Mouse (Mus musculus) cerebellum, postnatal 10 days (tissue): ENCODE measurements around the gene Cnot2.
"Not testable (repeated sequence)": the region's sequence is repeated elsewhere in the genome, so short reads cannot be mapped to it uniquely, and the experiment has no call there.

Experiments used
- DNase-seq, 2 experiments: peaks; one replicate each; pipeline ENCODE4 v3.0.0; 2021; ENCODE audit warnings: mixed read lengths in 2 of 2

The Cnot2 gene

DNA sequence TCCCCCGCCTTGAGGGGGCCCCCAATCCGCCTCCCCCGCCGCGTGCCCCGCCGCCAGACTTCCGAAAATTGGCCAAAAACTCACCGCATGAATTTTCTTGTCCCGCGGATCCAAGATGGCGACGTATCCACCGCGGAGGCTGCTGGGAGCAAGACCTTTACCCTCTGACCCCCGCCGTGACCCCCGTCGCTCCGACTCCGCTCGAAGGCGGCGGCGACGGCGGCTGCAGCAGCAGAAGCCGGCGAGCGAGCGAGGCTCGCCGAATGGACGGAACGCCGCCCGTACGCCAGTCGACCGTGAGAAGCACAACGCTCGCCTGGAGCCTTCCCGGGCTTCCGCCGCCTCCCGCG is at the start of gene Cnot2:
TSS of gene Cnot2 (minus strand) at position 143 of the 350 bp plus-strand sequence.
- DNase-seq: peak; percentile 99

DNA sequence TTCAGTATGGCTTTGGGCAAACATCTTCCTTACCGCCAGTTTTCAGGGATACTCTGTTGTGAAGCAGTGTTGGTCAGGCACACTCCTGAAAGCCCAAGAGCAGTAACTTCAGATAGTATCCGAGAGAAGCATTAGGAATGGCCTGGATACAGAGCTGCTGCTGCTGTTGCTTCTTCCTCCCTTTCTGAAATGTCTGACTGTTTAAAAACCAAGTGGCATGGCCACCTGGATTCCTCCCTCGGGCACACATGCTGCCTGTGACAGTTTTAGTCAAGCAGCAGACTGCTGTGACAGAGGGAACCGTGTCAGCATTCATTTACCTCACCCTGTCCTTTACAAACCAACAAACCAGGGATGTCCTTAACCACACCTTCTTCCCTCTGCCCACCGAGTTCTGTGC is 47.6 kb upstream of the Cnot2 start:
- DNase-seq: peak in 1 of 2 experiments; percentile 19

DNA sequence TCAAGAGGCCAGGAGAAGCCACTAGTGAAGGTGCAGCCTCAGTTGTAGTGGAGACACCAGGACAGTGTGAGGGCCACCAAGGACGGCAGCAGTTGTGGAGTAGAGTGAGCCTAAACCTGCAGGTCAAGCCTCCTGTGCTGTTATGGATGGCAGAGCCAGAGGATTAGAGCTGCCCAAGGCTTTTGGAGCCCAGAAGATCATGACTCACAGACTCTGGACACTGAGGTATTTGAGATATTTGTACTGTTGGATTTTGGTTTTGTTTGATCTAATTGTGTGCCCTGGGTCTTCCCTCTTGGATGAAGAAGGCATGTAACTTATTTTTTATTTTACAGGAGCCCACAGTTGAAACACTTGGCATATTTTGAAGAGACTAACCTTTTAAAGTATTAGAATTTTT is 44.7 kb upstream of the Cnot2 start:
- no peak for DNase-seq

DNA sequence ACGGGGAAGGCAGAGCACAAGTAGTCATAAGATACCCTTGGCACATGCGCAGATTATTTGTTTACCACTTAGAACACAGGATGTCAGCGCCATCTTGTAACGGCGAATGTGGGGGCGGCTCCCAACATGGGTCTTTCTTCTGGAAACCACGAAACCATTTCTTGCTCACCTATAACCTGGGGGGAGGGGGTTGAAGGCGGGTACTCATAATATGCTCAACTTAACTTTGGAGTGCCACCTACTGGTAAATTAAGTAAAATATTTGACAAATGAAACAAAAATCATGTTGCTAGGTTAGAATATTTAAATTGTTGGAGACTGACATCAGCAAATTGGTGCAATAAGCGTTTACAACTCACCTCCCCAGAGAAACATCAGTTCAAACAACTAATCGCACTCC is 31.9 kb upstream of the Cnot2 start:
- DNase-seq: peak; percentile 52 to 63

DNA sequence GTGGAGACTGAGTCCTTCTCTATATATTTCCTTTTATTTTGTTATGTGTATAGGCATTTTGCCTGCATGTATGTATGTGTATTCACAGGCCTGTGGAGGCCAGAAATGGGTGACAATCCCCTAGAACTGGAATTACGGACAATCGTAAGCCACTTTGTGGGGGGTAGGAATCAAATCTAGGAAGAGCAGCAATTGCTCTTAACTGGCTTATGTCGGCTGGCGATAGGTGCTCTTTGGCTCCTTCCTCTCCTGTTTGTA is 23.5 kb upstream of the Cnot2 start:
- no peak for DNase-seq

DNA sequence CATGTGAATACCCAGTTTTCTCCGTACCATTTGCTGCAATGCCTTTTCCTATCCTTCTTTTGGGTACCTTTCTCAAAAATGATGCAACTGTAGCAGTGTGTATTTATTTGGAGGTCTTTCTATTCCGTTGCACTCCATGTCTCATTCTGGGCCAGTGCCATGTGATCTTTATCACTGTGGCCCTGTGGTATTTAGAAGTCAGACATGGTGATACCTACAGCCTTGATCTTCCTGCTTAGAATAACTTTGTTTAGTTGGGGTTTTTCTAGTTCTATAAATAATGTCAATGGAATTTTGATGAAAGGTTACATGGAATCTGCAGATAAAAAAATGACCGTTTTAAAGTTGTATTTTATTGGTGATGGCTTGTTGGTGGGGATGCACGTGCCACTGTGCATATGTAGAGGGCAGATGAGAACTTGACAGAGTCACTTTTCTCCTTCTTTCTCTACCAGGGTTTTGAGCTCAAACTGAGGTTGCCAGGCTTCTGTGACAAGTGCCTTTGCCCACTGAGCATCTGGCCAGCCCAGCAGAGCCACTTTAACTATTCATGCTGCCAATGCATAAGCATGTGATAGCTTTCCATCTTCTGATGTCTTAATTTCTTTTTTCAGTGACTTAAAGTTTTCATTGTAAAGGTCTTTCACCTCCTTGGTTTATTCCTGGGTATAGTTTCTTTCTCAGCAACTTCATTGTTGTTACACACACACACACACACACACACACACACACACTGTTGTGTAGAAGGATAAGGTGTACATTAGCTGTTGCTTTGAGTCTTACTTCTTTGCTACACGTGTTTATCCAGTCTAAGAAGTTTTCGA is 23.0 kb upstream of the Cnot2 start:
- no peak for DNase-seq

DNA sequence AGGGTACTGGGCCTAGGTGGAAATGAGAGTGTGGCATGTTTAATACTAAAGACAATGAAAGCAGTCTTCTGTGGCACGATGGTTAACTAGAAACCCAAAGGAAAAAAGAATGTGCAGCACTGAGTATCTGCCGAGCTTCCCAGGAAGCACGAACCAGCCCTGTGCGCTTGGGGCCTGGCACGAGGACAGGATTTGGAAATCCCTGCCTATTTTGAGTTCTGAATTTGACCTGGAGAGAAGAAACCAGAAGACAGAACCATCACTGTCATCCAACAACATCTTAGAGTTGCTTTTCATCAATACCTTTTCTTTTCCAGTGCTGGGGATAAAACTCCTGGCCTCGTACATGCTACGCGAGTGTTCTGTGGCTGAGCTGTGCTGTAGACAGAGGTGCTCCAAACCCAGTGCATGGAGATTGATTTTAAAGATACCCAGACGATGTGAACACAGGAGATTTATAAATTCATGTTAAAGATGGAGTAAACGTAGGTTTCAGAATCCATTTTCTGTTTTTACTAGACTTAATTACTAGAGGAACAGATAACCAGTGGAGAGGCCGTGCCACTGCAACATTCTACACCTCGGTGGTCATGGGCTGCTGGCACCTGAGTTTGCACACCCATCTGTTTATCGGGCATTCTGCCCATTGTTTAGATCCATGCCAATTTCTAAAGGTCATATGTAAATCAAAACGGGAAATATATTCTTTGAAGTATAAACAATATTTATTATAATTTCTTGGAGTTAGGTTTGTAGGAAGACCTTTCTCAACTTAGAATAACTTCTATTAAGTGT is 17.9 kb upstream of the Cnot2 start:
- DNase-seq: peak; percentile 88 to 90

DNA sequence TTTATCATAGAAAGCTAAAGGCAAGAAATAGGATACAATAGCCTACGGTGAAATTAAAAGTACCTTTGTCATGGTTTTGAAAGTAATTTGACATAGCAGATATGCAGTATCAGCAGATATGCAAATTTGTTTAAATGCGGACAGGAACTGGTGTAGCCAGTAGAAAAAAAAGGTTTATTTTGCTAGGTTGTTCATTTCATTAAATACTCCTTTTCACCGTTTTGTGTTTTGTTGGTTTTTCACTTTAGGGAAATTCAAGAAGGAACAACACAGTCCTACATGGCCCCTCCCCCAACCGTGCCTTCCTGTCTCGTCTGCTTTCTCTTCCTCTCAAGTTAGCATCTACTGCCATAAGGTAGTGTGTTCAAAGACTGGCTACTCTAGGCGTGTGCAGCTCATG is 1.4 kb upstream of the Cnot2 start:
- DNase-seq: peak; percentile 38 to 56

DNA sequence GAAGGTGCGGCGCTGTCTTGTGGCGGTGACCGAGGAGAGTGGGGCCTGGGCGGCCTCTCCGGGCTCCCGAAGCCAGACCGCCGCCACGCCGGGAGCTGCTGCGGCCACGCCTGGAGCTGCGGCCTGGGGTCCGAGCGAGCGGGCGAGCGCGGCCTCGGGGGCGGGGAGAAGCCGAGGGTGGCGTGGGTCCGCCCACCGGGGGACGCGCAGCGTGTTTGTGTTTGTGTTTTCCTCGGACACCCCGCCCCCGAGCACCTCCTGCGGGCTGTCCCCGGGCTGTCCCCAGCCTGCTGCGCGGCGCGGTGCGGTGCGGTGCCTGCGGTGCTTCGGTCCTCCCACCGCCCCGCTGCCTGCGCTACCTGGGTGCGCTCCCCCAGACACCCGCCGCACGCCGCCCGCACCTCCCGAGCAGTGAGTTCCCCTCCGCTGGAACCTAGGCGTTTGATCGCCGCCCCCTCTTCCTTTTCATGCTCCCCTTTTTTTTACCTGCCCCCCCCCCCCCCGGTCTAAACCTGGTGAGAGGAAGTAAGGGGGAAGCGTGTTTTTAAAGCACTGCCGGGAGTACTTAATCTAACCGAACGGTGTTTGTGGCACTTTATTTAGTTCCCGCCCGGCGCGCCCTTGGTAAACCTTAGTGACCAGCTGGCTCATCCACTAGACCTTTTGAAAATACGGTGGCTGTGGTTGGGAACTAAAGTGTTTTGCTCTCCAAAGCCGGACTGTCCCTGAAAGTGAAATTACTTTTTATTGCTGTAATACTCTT is 589 bp upstream of the Cnot2 start:
- DNase-seq: peak; percentile 60 to 73

DNA sequence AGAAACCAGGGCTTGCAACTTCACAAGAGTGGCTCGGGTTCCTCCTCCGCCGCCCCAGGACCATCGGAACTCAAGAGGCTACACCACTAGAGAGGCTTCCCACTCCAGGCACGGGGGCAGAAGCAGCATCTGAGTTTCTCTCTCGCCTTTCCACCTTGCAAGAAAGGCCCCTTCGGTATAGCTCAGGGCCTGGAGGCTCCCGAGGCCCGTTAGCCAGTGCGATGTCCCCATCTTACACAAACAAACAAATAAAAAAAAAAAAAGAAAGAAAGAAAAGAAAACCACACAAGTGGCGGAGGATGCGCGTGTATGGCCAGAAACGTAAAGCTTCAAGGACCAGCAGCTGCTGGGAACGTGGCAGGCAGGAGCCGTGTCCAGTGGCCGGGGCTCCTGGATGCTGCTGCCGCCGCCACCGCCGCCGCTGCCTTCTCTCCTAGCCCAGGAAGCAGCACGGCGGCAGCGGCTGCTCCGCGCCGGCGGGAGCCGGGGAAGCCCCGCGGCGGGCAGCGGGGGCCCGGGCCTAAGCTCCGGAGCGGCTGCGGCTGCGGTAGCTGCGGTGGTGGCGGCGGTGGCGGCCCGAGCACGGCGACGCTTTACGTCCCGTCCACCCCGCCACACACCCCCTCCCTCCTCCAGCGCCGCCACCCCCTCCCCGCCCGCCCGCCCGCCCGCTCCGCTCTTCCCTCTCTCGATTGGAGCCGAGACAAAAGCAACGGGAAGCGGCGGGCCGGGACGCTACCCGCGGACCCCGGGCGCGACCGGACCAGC is 536 bp downstream of the Cnot2 start:
- DNase-seq: peak; percentile 67 to 81

DNA sequence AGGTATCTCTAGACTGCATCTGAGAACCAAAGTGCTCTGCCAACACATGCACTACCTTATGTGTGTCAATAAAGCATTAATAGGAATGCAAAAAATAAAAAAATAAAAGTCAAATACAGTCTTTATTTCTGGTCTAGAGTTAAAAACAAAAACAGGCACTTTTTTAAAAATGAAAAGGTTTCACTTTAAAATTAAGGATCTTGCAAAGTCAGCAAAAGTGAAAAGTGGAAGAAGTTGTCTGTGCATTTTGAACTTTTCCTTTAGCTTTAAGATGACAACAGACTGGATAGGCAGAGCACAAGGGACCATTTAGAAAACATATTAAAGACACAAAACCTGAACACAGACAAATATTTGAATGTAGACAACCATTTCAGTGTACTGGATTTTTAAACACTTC is 1.8 kb downstream of the Cnot2 start:
- no peak for DNase-seq

DNA sequence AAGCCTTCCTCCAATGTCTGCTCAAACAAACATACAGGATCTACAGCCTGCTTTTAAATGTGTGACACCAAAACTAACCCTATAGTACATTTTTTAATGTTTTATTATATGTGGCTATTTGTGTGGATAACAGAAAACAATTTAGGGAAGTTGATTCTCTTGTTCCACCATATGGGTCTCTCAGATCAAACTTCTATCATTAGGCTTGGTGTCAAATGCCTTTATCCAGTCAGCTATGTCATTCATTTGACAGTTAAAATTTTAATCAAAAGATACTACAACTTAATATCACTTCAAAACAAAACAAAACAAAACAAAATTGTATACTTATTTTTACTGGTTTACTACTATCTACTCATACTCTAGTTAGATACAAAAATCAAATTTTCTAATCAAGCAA is 2.9 kb downstream of the Cnot2 start:
- DNase-seq: no peak

DNA sequence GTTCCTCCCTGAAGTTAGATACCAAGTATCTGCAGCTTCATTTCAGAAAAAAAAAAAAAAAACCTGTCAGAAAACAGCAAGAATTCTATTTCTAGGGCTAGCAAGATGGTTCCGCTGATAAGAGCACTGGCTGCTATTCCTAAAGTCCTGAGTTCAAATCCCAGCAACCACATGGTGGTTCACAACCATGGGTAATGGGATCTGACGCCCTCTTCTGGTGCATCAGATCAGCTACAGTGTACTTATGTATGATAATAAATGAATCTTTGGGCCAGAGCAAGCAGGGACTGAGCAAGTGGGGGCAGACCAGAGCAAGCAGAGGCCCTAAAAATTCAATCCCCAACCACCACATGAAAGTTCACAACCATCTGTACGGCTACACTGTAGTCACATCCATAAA is 4.1 kb downstream of the Cnot2 start:
- DNase-seq: no peak

DNA sequence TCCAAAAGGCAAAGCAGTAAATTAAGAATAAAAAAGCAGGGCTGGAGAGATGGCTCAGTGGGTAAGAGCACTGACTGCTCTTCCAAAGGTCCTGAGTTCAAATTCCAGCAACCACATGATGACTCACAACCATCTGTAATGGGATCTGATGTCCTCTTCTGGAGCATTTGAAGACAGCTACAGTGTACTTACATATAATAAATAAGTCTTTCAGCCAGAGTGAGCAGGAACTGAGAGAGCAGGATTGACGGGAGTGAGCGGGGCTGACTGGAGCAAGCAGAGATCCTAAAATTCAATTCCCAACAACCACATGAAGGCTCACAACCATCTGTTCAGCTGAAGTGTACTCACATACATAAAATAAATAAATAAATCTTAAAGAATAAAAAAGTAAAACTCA is 5.2 kb downstream of the Cnot2 start:
- DNase-seq: not testable (repeated sequence)

DNA sequence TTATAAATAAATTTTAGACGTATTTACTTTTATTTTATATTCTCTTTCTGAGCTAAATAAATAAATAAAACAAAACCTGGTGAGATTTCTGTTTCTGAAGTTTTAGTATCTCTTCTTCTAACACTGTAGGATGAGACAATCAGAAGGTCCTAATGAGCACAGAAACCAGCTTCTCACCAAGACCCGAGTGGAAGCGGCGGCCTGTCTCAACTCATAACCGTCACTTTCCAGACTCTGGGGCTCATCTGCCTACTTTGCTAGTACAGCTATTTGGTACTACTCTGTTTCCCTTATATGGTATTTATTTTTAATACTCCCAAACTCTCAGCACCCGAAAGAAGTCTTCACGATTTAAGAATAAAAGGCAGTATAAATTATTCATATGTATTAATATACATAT is 10.8 kb downstream of the Cnot2 start:
- no peak for DNase-seq

DNA sequence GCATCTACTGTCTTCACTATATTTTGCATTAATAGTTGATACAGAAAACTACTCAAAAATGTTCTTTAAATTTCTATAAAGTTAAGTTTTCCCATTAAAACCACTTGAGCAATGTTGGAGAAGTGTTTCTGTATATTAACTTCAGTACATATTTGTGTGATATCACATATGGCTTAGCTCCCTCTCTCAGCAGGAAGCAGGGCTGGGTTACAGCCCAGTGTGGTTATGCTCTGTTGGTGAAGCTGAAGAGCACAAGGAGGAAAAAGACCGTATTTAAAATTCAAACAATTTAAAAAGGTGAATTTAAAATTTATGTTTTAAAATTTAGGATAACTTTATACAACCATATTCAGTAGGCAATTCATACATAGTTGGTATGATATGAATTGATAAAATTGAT is 12.8 kb downstream of the Cnot2 start:
- DNase-seq: peak; percentile 56 to 70

DNA sequence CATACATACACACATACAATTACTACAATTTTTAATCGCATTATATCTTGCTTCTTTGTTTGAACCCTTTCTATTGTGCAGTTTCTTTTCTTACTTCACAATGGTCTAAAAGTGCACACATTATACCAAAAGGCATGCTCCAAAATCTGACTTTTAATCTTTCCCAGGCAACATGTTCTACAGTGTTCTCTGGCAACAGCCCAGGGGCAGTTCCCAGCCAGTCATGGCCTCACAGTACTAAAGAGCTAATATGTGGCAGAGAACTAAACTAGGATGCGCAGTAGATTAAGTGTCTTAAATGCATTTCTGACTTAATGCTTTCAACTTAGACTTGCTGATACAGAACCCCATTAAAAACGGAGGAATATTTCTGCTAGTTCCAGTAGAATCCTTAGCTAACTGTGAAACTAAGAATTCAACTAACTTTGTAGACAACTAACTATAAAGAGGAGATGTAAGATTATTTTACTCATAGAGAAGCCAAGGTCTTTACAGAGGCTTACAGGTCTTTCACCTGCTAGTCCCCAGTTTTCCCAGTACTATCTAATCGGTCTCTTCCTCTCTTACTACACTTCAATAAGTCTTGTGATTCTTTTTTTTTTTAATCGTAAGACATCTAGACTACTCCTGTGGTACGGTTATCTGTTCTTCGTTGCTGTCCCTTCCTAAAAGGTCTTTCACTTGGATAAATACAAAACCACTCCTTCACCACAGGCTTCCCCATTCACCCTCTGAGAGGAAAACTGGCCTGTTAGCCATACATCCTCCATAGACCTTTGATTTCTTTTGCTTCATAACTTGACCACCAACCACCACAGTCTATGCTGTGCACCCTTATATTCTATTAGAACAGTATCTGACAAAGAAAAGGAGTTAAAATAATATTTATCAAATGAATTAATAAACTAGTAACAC is 13.6 kb downstream of the Cnot2 start:
- DNase-seq: peak; percentile 54 to 68

DNA sequence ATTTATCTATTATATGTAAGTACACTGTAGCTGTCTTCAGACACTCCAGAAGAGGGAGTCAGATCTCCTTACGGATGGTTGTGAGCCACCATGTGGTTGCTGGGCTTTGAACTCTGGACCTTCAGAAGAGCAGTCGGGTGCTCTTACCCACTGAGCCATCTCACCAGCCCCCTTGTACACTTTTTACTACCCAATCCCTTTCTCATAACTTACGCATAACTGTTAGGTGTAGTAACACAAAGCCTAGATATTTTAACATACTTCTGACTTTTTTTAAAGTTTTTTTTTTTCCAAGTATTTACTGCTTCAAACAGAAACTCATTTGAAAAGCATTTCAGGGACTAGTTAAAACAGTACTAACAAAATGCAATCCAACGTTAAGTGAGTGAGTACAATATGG is 14.8 kb downstream of the Cnot2 start:
- not testable (repeated sequence) for DNase-seq

DNA sequence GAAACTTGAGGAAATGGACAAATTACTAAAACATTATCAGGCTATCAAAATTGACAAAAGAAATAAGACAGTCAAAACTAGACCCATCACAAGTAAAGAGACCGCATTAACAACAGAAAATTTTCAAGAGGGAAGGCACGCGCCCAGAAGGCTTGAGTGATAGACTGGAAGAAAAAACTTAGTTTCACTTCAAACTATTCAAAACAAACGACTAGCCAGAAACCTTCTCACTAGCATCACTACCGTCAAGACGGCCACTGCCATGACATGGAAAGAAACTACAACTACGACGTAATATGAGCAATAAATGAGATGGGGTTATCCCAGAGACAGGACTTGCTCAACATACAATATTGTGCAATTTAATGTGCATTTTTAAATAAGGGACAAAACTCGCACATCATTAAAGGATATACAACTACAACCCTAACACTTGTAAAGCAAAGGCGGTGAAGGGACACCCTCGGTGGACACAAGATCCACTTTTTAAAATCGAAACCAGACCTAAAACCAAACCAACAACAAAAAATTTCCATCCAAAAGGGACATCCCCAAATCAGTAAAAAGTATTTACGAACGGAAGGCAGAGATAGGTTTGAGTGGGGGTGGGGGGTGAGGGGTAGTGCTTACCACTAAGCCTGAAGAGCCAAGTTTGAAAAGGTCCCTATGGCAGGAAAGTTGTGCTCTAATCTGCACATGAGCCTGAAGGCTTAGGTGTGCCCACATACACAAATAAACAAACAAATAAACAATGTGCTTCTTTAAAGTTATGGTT is 16.3 kb downstream of the Cnot2 start:
- DNase-seq: no peak

DNA sequence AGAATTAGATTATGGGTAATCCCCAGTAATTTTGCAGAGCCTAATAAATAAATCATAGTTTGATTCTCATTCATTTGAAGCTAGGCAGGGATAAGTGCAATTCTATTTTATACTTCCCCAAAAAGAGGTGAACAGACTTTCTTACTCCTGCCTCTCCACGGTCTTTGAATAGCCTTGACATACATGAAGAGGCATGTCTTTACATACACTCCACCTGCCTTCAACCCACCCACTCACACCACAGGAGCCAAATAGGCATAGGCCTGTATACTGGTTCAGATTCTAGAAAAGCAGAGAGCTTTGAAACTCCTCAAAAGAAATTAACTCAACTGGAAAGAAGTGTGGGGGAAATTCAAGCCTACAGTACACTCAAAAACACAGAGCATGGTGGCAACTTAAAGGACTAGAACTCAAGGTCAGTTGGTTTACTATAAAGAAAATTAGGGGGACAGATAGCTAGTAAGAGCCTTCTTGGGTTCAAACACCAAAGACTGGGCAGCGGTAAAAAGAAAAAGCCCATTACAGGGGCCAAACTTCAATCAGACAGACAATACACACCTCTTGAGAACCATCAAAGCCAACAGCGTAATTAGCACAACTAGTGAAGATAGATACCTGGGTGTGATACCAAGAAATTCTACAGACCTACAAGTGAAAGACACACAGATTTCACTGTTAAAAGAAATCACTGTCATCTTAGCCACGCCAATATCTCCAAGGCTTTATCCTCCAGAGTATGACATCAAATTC is 18.4 kb downstream of the Cnot2 start:
- DNase-seq: no peak
